ENCODE assay signal across 35 mouse cellular contexts in the genomic region with DNA sequence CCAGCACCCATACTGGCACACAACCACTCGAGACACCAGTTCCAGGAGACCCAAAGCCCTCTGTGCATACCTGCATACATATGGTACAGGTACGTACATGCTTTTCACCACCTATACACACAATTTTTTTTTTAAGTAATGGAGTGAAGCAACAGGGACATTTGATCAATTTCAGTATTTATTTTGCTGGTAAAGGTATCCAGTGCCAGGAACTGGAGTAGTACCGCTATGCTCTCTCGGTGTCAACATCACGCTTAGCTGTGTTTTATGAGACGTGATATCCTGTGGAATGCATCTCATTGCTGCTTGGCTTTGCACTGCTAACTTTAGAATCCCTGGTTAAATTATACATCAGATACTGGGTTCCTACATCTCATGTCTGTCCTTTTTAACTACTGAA.
"Had no signal": no experiment of that assay in that cellular context is flagged by ENCODE, and none has a peak within 500 bp of the region (broad histone marks: within the 10 kb centered on the region; RNA-seq: fewer than 3 reads in every experiment).

No protein-coding gene starts in this region.

- DNase-seq: heart, adult 18-20 months; heart, adult 2 months; heart, postnatal 10 days; heart, postnatal 14 days; heart, postnatal 36 days; heart, postnatal 4 days; kidney, adult 11 months; kidney, adult 18-20 months; kidney, adult 2 months; kidney, adult 8-10 months; kidney, adult 9 months; kidney, postnatal 10 days; kidney, postnatal 14 days; kidney, postnatal 25 days; kidney, postnatal 36 days; kidney, postnatal 4 days; layer of hippocampus, adult 9-11 months; layer of hippocampus, postnatal 36 days had no signal

- H3K4me2 ChIP-seq: heart, embryonic 11.5 days; heart, embryonic 12.5 days; heart, embryonic 13.5 days; heart, embryonic 15.5 days; hindbrain, embryonic 12.5 days; hindbrain, embryonic 13.5 days; hindbrain, embryonic 14.5 days; hindbrain, embryonic 15.5 days; intestine, embryonic 15.5 days had no signal

- H3K4me3 ChIP-seq: heart, adult 2 months; heart, embryonic 10.5 days; heart, embryonic 12.5 days; heart, embryonic 13.5 days; heart, embryonic 15.5 days; hindbrain, embryonic 10.5 days; hindbrain, embryonic 12.5 days; hindbrain, embryonic 13.5 days; hindbrain, embryonic 15.5 days; intestine, embryonic 15.5 days; layer of hippocampus, adult 2 months had no signal

- H3K9ac ChIP-seq: heart, embryonic 12.5 days; heart, embryonic 13.5 days; heart, embryonic 15.5 days; hindbrain, embryonic 12.5 days; hindbrain, embryonic 13.5 days; hindbrain, embryonic 14.5 days; hindbrain, embryonic 15.5 days; intestine, embryonic 15.5 days had no signal

- H3K27ac ChIP-seq: heart, adult 2 months; heart, embryonic 10.5 days; heart, embryonic 13.5 days; heart, embryonic 15.5 days; hindbrain, embryonic 10.5 days; hindbrain, embryonic 12.5 days; hindbrain, embryonic 13.5 days; hindbrain, embryonic 14.5 days; hindbrain, embryonic 15.5 days; hindbrain, postnatal 0 days; intestine, embryonic 15.5 days; layer of hippocampus, adult 2 months had no signal

- H3K9me3 ChIP-seq: heart, embryonic 10.5 days; heart, embryonic 12.5 days; heart, embryonic 13.5 days; heart, embryonic 15.5 days; hindbrain, embryonic 10.5 days; hindbrain, embryonic 12.5 days; hindbrain, embryonic 13.5 days; hindbrain, embryonic 15.5 days; intestine, embryonic 15.5 days had no signal

- H3K4me1 ChIP-seq: heart, embryonic 10.5 days; heart, embryonic 12.5 days; heart, embryonic 13.5 days; heart, embryonic 15.5 days; hindbrain, embryonic 10.5 days; hindbrain, embryonic 12.5 days; hindbrain, embryonic 13.5 days; hindbrain, embryonic 15.5 days; intestine, embryonic 15.5 days had no signal

- ATAC-seq: hindbrain, embryonic 16.5 days; hindbrain, postnatal 0 days; inflammation-experienced regulatory T-cells, adult 6 months; intestine, embryonic 15.5 days; intestine, embryonic 16.5 days; intestine, postnatal 0 days had no signal

- H3K27me3 ChIP-seq: heart, embryonic 12.5 days; heart, embryonic 13.5 days; heart, embryonic 15.5 days; hindbrain, embryonic 12.5 days; hindbrain, embryonic 13.5 days; hindbrain, embryonic 15.5 days; intestine, embryonic 15.5 days had no signal

- H3K36me3 ChIP-seq: heart, embryonic 10.5 days; heart, embryonic 12.5 days; heart, embryonic 13.5 days; heart, embryonic 15.5 days; hindbrain, embryonic 10.5 days; hindbrain, embryonic 12.5 days; hindbrain, embryonic 13.5 days; hindbrain, embryonic 15.5 days; intestine, embryonic 15.5 days had no signal
